Mouse (Mus musculus): ENCODE data around the gene Dao. TPM values are rescaled to one million over a fixed set of nuclear protein-coding genes. Genes with fewer than 3 reads are reported as not detected.

Gene Dao
- polyA plus RNA-seq, 1 experiment: not detected

- peak overlapping the region; percentile 3 for H3K4me3 ChIP-seq (ENCODE audit: insufficient read depth, low read depth, low read length)
- H3K27ac ChIP-seq (replicated peaks; ENCODE audit: low read depth, low read length): peak overlapping the region; percentile 89
- H3K4me1 ChIP-seq (ENCODE audit: control insufficient read depth, insufficient read depth, insufficient read length, low read length): peaks cover 50% of the 10 kb centered on the region
Measured at GRCm38 (mm10) chr5:113974576-113974975, 28.9 kb upstream of the Dao start.

DNA sequence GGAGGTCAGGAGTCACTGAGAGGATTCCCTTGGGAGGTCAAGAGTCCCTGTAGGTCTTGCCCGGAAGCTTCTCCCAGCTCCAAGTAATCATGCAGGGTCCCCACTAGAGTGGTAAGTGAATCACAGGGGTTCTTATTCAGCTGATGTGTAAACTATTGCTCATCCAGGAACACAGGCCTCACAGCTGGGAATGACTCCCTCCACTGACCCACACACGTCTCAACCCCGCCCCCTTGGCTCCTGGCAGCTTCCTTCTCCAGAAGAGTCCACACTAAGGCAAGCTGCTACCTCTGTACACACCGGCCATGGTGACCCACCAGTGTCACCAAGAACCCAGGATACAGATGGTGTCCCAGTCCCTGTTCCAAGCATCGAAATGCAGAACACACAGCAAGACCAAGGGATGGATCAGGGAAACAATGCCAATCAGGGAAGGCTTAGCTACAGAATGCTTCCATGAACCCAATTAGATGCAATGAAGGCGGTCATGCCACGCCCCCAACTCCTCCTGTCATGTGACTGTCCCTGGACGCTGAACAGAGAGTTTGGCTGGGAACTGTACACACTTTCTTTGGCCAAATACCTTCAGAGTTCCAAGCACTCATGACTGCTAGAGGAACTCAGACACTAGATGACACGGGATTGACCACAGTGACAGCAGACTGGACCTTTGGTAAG, 27.8 kb upstream of the Dao start:
- Histone ChIP-seq H3K4me1 (ENCODE audit: control insufficient read depth, insufficient read depth, insufficient read length, low read length) (peaks cover 56% of the 10 kb centered on the region), H3K4me3 (ENCODE audit: insufficient read depth, low read depth, low read length) (no peak overlapping the region), H3K27ac (replicated peaks; ENCODE audit: low read depth, low read length) (peak overlapping the region; percentile 89)

DNA sequence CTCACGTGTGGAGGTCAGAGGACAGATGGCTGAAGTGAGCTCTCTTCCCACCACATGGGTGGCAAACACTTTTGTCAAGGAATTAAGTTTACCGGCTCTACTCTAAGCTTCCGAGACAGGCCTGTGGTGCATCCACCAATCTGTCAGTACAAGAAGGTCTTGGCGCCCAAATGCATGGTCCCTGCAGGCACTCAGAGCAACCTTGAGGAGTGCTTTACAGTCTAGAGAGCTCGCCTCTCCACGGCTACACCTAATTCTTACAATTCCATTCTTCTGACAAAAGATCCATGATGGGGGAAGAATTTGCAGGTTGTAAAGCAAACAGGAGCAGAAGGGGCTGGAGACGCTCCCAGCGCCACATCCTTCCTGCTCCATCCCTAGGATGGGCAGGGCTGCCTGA, 26.9 kb upstream of the Dao start:
- H3K27ac ChIP-seq (replicated peaks; ENCODE audit: low read depth, low read length): no peak overlapping the region; the same call in 1 of the 2 replicates
- H3K4me1 ChIP-seq (ENCODE audit: control insufficient read depth, insufficient read depth, insufficient read length, low read length): peaks cover 66% of the 10 kb centered on the region
- H3K4me3 ChIP-seq (ENCODE audit: insufficient read depth, low read depth, low read length): no peak overlapping the region

- peaks cover 66% of the 10 kb centered on the region for H3K4me1 ChIP-seq (ENCODE audit: control insufficient read depth, insufficient read depth, insufficient read length, low read length)
- H3K4me3 ChIP-seq (ENCODE audit: insufficient read depth, low read depth, low read length): no peak overlapping the region
- H3K27ac ChIP-seq (replicated peaks; ENCODE audit: low read depth, low read length): no peak overlapping the region
Measured at GRCm38 (mm10) chr5:113977309-113977708, 26.2 kb upstream of the Dao start.

GRCm38 (mm10) chr5:113980511-113980910, 23.0 kb upstream of the Dao start:
- H3K27ac ChIP-seq (replicated peaks; ENCODE audit: low read depth, low read length): no peak overlapping the region
- peaks cover 57% of the 10 kb centered on the region for H3K4me1 ChIP-seq (ENCODE audit: control insufficient read depth, insufficient read depth, insufficient read length, low read length)
- no peak overlapping the region for H3K4me3 ChIP-seq (ENCODE audit: insufficient read depth, low read depth, low read length)

DNA sequence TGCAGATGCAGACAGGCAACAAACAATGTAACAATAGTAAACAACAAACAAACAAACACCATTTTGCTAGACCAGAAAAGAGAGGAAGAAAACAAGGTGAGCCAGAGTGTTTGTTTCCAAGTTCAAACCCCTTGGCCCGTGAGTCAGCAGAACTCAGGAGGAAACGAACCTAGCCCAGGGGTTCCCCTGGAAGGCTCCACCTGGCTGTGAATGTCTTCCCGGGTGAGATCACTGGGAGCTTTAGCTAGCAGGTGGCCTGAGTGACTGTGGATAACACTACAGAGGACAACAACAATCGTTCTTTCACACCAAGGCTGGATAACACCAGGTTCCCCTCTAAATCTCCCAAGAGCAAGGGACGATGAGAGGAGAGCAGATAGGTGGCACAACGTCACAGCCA, 22.3 kb upstream of the Dao start:
- Histone ChIP-seq H3K27ac (replicated peaks; ENCODE audit: low read depth, low read length) (0 out of 2 replicates have a peak overlapping the region, but pooled peaks have one; percentile 55), H3K4me3 (ENCODE audit: insufficient read depth, low read depth, low read length) (no peak overlapping the region), H3K4me1 (ENCODE audit: control insufficient read depth, insufficient read depth, insufficient read length, low read length) (peaks cover 58% of the 10 kb centered on the region)

DNA sequence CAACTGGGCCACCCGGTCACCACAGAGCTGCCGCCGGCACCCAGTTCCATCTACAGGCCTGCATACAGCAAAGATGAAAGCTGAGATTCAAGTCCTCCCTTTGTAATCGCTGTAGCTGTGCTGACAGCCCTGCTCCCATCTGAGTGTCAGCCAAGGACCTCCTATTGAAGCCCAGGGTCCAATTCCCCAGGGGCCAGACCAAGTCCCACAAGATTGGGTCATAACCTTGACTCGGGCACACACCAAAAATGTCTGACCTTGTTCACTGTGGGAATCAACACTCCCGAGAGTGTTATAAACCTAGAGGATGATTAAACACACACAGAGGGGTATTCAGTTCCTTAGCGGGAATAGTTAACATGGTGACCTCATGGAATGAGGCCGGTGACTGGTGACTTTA, 21.7 kb upstream of the Dao start:
- Histone ChIP-seq H3K4me3 (ENCODE audit: insufficient read depth, low read depth, low read length) (no peak overlapping the region), H3K27ac (replicated peaks; ENCODE audit: low read depth, low read length) (peak overlapping the region; percentile 55; the same call in 1 of the 2 replicates), H3K4me1 (ENCODE audit: control insufficient read depth, insufficient read depth, insufficient read length, low read length) (peaks cover 58% of the 10 kb centered on the region)

DNA sequence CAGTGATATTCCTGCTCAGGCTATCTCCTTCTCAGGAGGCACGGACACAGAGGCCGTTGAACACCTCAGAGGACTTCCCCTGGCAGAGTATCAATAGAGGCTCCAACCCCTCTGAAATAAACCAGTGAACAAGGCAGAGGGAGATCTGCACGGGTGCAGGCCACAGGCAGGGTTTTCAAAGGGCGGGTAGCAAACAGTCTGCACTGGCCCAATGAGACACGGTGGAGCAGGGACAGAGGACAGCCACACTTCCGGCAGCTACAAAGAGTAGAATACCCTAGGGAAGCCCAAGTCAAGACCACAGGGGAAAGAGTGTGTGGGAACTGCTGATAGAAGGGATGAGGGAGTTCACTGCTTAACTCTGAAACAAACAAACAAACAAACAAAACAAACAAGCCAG, 20.0 kb upstream of the Dao start:
- H3K27ac ChIP-seq (replicated peaks; ENCODE audit: low read depth, low read length): peak overlapping the region; percentile 23; the same call in 1 of the 2 replicates

GRCm38 (mm10) chr5:113984025-113984740, 19.3 kb upstream of the Dao start:
- peaks cover 53% of the 10 kb centered on the region for H3K4me1 ChIP-seq (ENCODE audit: control insufficient read depth, insufficient read depth, insufficient read length, low read length)
- peak overlapping the region; percentile 23; the same call in 1 of the 2 replicates for H3K27ac ChIP-seq (replicated peaks; ENCODE audit: low read depth, low read length)

More for the DNA sequence above, 20.0 kb upstream of the Dao start:
- Histone ChIP-seq H3K4me3 (ENCODE audit: insufficient read depth, low read depth, low read length) (no peak overlapping the region), H3K4me1 (ENCODE audit: control insufficient read depth, insufficient read depth, insufficient read length, low read length) (peaks cover 53% of the 10 kb centered on the region)

DNA sequence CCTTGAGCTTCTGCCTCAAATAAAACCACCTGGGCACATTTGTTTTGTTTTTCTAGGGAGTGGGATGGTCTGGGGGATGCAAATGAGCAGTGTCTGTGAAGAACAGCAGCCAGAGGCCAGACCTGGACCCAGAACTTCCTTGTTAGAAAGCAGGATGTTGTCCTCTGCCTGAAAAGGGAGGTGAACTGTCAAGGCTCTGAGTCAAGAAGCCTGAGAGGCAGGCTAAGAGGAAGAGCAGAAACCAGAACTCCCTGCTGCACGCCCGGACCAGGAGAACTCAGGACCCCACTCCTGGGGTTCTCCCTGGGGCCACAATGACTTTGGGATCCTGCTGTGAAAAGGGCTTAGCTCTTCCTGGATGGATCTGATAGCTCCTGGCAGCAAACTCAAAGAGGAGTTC, 17.8 kb upstream of the Dao start:
- Histone ChIP-seq H3K4me1 (ENCODE audit: control insufficient read depth, insufficient read depth, insufficient read length, low read length) (peaks cover 58% of the 10 kb centered on the region), H3K4me3 (ENCODE audit: insufficient read depth, low read depth, low read length) (no peak overlapping the region), H3K27ac (replicated peaks; ENCODE audit: low read depth, low read length) (peak overlapping the region; percentile 62)

More at GRCm38 (mm10) chr5:113984025-113984740, 19.3 kb upstream of the Dao start:
- H3K4me3 ChIP-seq (ENCODE audit: insufficient read depth, low read depth, low read length): no peak overlapping the region

GRCm38 (mm10) chr5:113986182-113986961, 17.1 kb upstream of the Dao start:
- Histone ChIP-seq H3K4me3 (ENCODE audit: insufficient read depth, low read depth, low read length) (no peak overlapping the region), H3K27ac (replicated peaks; ENCODE audit: low read depth, low read length) (peak overlapping the region; percentile 62), H3K4me1 (ENCODE audit: control insufficient read depth, insufficient read depth, insufficient read length, low read length) (peaks cover 58% of the 10 kb centered on the region)

- Histone ChIP-seq H3K4me3 (ENCODE audit: insufficient read depth, low read depth, low read length) (no peak overlapping the region; the same call in 1 of the 2 replicates), H3K27ac (replicated peaks; ENCODE audit: low read depth, low read length) (peak overlapping the region; percentile 70; the same call in 1 of the 2 replicates), H3K4me1 (ENCODE audit: control insufficient read depth, insufficient read depth, insufficient read length, low read length) (peaks cover 41% of the 10 kb centered on the region)
Measured at GRCm38 (mm10) chr5:113989437-113990024, 14.0 kb upstream of the Dao start.

DNA sequence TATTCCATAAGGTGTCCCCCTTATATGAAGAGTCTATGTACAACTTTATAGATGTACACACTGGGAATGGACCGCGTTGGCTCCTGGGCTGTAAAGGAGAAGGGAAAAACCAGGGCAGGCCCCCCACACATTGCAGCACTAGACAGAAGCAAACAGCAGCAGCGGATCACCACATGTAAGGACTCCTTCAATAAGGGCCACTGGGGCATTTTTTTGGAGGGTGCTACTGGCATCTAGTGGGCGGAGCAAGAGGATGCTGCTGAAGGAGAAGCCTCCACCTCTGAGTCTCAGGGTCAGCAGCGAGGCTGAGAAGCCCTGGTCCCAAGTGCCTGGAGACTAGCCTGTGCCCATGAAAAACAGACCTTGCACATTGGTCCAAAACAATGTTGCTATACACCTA, 12.9 kb upstream of the Dao start:
- no peak overlapping the region for H3K27ac ChIP-seq (replicated peaks; ENCODE audit: low read depth, low read length)
- no peak overlapping the region for H3K4me3 ChIP-seq (ENCODE audit: insufficient read depth, low read depth, low read length)
- peaks cover 41% of the 10 kb centered on the region for H3K4me1 ChIP-seq (ENCODE audit: control insufficient read depth, insufficient read depth, insufficient read length, low read length)

GRCm38 (mm10) chr5:113991141-113991540, 12.4 kb upstream of the Dao start:
- H3K27ac ChIP-seq (replicated peaks; ENCODE audit: low read depth, low read length): no peak overlapping the region
- H3K4me3 ChIP-seq (ENCODE audit: insufficient read depth, low read depth, low read length): no peak overlapping the region
- H3K4me1 ChIP-seq (ENCODE audit: control insufficient read depth, insufficient read depth, insufficient read length, low read length): peaks cover 36% of the 10 kb centered on the region

DNA sequence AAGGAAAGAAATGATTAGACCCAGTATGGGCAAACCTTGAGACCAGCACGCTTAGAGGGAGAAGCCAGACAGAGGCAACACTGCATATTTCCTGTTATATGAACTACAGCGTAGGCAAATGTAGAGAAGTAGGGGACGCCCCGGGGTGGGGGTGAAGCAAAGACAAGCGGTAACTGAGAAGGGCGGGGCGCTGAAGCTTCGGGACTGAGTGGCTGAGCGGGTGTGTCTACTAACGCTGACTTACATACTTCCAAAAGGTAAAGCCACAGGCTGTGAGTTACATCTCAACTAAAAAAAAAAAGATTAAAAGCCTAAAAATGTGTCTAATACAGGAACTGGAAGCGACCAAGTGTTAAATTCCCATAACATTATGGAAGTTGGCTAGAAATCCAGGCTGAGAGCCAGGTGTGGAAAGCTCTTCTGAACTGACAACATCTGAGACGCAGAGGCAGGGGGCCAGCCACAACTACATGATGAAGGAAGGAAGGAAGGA, 11.1 kb upstream of the Dao start:
- H3K4me1 ChIP-seq (ENCODE audit: control insufficient read depth, insufficient read depth, insufficient read length, low read length): peaks cover 27% of the 10 kb centered on the region
- H3K4me3 ChIP-seq (ENCODE audit: insufficient read depth, low read depth, low read length): peak overlapping the region; percentile 97
- peak overlapping the region; percentile 48 for H3K27ac ChIP-seq (replicated peaks; ENCODE audit: low read depth, low read length)

Measured in brown adipose tissue, adult 24 weeks (tissue).